Mouse (Mus musculus): ENCODE measurements around the gene Ttc27. TPM values are rescaled to one million over a fixed set of nuclear protein-coding genes. Genes with fewer than 3 reads are reported as not detected.
"Not testable (repeated sequence)": the region's sequence is repeated elsewhere in the genome, so short reads cannot be mapped to it uniquely, and the experiment has no call there.

Gene Ttc27
- polyA plus RNA-seq (2012): 0.27 and 0.39 TPM in 2 replicates

GRCm38 (mm10) chr17:74717618-74718151, at the start of gene Ttc27:
TSS of gene Ttc27 (plus strand) at chr17:74717732.
- peaks cover 21% of the 10 kb centered on the region for H3K4me1 ChIP-seq (ENCODE audit: control insufficient read depth)
- no peaks in the 10 kb centered on the region for H3K9me3 ChIP-seq (ENCODE audit: control insufficient read depth, low read length)
- H3K36me3 ChIP-seq (ENCODE audit: control insufficient read depth): peaks cover 17% of the 10 kb centered on the region
- H3K27me3 ChIP-seq (ENCODE audit: control insufficient read depth): peaks cover 6% of the 10 kb centered on the region
- peak within 1 kb of the TSS; percentile 83 for H3K4me3 ChIP-seq (replicated peaks)
- no peak for TF ChIP-seq GATA1 (IDR thresholded peaks at IDR 0.05; ENCODE audit: low read length)
- no peak for TF ChIP-seq TAL1 (IDR thresholded peaks at IDR 0.05; ENCODE audit: low read length)

GRCm38 (mm10) chr17:74668010-74668409, 49.5 kb upstream of the Ttc27 start:
- H3K27me3 ChIP-seq (ENCODE audit: control insufficient read depth): no peaks in the 10 kb centered on the region
- H3K4me1 ChIP-seq (ENCODE audit: control insufficient read depth): no peaks in the 10 kb centered on the region
- no peaks in the 10 kb centered on the region for H3K9me3 ChIP-seq (ENCODE audit: control insufficient read depth, low read length)
- no peak overlapping the region for H3K4me3 ChIP-seq (replicated peaks)
- TF ChIP-seq TAL1 (IDR thresholded peaks at IDR 0.05; ENCODE audit: low read length): no peak
- TF ChIP-seq GATA1 (IDR thresholded peaks at IDR 0.05; ENCODE audit: low read length): no peak
- H3K36me3 ChIP-seq (ENCODE audit: control insufficient read depth): peaks cover 78% of the 10 kb centered on the region

DNA sequence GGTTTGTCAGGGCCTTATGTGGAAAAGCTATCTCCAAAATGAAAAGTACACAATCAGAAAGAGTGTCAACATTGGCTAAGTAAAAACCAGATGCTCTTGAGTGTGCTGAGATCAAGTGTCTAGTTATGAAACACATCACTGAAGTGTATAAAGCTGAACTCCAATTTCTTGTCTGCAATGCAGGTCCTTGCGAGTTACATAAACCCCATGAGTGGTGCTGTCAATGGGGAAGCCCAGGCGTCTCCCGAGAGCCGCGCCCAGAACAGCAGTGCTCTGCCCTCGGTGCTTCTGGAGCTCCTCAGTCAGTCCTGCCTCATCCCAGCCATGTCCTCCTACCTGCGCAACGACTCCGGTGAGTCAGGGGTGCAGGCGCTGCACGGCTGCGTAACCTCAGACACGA, 47.5 kb upstream of the Ttc27 start:
- no peaks in the 10 kb centered on the region for H3K9me3 ChIP-seq (ENCODE audit: control insufficient read depth, low read length)
- H3K36me3 ChIP-seq (ENCODE audit: control insufficient read depth): peaks cover 73% of the 10 kb centered on the region
- no peak for TF ChIP-seq TAL1 (IDR thresholded peaks at IDR 0.05; ENCODE audit: low read length)
- no peak for TF ChIP-seq GATA1 (IDR thresholded peaks at IDR 0.05; ENCODE audit: low read length)
- no peaks in the 10 kb centered on the region for H3K4me1 ChIP-seq (ENCODE audit: control insufficient read depth)
- no peaks in the 10 kb centered on the region for H3K27me3 ChIP-seq (ENCODE audit: control insufficient read depth)
- H3K4me3 ChIP-seq (replicated peaks): no peak overlapping the region

DNA sequence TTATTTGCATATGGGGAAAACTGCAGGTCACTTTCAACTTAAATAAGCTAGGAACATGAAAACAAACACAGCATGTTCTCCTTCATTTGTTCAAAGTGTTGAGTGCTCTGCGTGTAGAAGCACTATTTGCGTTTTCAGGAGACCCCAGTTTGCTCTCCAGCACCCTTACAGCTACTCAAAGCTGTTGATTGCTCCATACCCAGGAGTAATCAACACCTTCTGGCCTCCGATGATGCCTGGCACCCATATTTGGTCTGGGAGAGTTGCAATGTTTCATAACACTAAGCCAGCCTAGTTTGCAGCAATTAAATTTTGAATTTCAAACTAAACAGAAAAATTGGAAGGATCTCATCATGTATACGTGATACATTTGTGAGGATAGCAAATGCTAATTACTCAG, 45.1 kb upstream of the Ttc27 start:
- H3K4me1 ChIP-seq (ENCODE audit: control insufficient read depth): no peaks in the 10 kb centered on the region
- no peaks in the 10 kb centered on the region for H3K27me3 ChIP-seq (ENCODE audit: control insufficient read depth)
- no peak overlapping the region for H3K4me3 ChIP-seq (replicated peaks)
- TF ChIP-seq TAL1 (IDR thresholded peaks at IDR 0.05; ENCODE audit: low read length): no peak
- TF ChIP-seq GATA1 (IDR thresholded peaks at IDR 0.05; ENCODE audit: low read length): no peak
- peaks cover 79% of the 10 kb centered on the region for H3K36me3 ChIP-seq (ENCODE audit: control insufficient read depth)
- no peaks in the 10 kb centered on the region for H3K9me3 ChIP-seq (ENCODE audit: control insufficient read depth, low read length)

DNA sequence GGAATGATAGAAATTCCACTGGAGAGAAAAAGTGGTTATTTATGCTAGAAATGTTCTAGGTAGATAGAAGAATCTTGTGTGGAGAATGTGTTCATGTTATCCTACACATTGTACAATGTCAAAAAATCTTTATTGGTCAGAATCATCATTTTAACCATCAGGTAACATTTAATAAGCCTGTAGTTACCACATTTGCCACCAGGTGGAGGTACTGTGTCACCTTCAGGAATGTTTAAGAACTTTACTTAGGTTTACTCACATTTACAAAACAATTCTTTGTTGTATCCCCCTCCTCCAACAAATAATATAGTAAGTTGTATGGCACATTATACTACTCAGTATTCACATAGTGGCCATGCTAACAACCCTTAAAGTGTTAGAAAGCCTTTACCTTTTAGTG, 44.3 kb upstream of the Ttc27 start:
- H3K36me3 ChIP-seq (ENCODE audit: control insufficient read depth): peaks cover 83% of the 10 kb centered on the region
- no peaks in the 10 kb centered on the region for H3K27me3 ChIP-seq (ENCODE audit: control insufficient read depth)

DNA sequence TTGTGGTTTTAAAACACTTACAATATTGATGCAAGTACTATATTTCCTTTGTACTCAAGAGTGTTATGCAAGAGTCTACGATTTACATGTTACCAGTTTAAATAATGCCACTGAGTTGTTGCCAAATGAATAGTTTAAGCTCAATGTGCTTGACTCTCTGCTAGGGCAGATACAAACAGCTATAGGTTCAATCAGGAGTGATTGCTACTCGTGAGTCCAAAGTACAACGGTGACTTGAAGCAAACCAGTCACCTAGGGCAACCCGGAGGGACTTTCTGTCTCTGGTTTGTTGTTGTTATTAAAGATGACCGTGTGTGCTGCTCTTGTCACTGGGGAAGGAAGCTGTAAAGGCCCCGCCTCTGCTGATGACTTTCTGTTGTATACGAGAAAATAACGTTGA, 39.5 kb upstream of the Ttc27 start:
- Histone ChIP-seq H3K27me3 (ENCODE audit: control insufficient read depth) (no peaks in the 10 kb centered on the region), H3K9me3 (ENCODE audit: control insufficient read depth, low read length) (no peaks in the 10 kb centered on the region), H3K4me3 (replicated peaks) (no peak overlapping the region), H3K36me3 (ENCODE audit: control insufficient read depth) (peaks cover 66% of the 10 kb centered on the region), H3K4me1 (ENCODE audit: control insufficient read depth) (no peaks in the 10 kb centered on the region)
- no peak for TF ChIP-seq TAL1 (IDR thresholded peaks at IDR 0.05; ENCODE audit: low read length)
- TF ChIP-seq GATA1 (IDR thresholded peaks at IDR 0.05; ENCODE audit: low read length): no peak

More for the DNA sequence above, 44.3 kb upstream of the Ttc27 start:
- Histone ChIP-seq H3K4me1 (ENCODE audit: control insufficient read depth) (no peaks in the 10 kb centered on the region), H3K9me3 (ENCODE audit: control insufficient read depth, low read length) (no peaks in the 10 kb centered on the region), H3K4me3 (replicated peaks) (no peak overlapping the region)
- no peak for TF ChIP-seq TAL1 (IDR thresholded peaks at IDR 0.05; ENCODE audit: low read length)
- no peak for TF ChIP-seq GATA1 (IDR thresholded peaks at IDR 0.05; ENCODE audit: low read length)

DNA sequence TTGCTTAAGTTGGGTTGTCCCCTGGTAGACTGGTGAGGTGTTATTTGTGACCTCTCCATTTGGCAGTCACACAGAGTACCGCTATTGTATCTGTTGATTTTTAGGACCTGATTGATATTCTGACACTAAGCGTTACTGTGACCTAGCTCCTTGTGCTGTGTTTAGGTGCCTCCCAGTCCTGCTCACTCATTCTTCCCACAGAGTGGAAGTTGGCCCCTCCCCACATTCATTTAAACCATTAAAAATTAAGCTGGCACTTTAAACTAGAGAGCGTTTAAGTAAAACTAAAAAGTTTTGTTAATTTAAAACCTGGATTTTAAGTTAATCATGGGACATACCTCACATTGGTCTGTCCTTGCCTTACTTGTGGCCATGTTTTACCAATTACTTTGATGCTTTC, 32.6 kb upstream of the Ttc27 start:
- Histone ChIP-seq H3K4me1 (ENCODE audit: control insufficient read depth) (no peaks in the 10 kb centered on the region), H3K36me3 (ENCODE audit: control insufficient read depth) (peaks cover 44% of the 10 kb centered on the region), H3K27me3 (ENCODE audit: control insufficient read depth) (no peaks in the 10 kb centered on the region), H3K4me3 (replicated peaks) (no peak overlapping the region), H3K9me3 (ENCODE audit: control insufficient read depth, low read length) (no peaks in the 10 kb centered on the region)
- TF ChIP-seq TAL1 (IDR thresholded peaks at IDR 0.05; ENCODE audit: low read length) (no peak), GATA1 (IDR thresholded peaks at IDR 0.05; ENCODE audit: low read length) (no peak)

DNA sequence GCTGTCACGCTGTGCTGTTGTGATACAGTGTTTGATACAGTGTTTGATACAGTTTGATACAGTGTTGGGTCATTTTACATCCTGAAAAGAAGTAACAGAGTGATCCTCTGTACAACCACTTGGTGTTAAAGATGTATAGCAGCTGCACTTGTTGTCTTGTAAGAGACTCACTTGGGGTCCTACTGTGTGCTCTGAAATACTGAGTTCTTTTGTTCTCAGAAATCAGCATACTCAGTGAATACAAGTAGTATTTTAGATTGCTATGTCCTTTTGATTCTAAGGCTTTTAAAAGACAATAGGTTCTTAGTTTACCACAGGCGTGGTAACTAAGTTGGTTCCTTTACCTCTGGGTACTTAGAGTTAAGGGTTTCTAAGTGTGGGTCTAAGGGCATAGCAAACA, 29.0 kb upstream of the Ttc27 start:
- Histone ChIP-seq H3K27me3 (ENCODE audit: control insufficient read depth) (no peaks in the 10 kb centered on the region), H3K4me1 (ENCODE audit: control insufficient read depth) (no peaks in the 10 kb centered on the region), H3K36me3 (ENCODE audit: control insufficient read depth) (peaks cover 63% of the 10 kb centered on the region), H3K9me3 (ENCODE audit: control insufficient read depth, low read length) (no peaks in the 10 kb centered on the region), H3K4me3 (replicated peaks) (no peak overlapping the region)
- TF ChIP-seq GATA1 (IDR thresholded peaks at IDR 0.05; ENCODE audit: low read length): no peak
- no peak for TF ChIP-seq TAL1 (IDR thresholded peaks at IDR 0.05; ENCODE audit: low read length)

DNA sequence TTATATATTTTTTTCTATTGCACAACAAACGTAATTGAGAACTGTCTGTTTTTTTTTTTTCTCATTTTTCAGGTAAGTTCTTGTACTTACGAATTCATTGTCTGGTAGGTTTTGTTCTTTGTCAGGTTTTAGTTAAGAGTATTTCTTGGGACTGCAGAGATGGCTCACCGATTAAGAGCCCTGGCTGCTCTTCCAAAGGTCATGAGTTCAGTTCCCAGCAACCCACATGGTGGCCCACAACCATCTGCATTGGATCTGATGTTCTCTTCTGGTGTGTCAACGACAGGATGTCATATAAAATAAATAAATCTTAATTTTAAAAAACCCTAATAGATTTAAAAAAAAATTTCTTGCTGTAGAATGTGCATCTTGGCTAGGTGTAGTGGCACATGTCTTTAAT, 28.1 kb upstream of the Ttc27 start:
- Histone ChIP-seq H3K4me3 (replicated peaks) (no peak overlapping the region), H3K27me3 (ENCODE audit: control insufficient read depth) (no peaks in the 10 kb centered on the region), H3K4me1 (ENCODE audit: control insufficient read depth) (no peaks in the 10 kb centered on the region), H3K9me3 (ENCODE audit: control insufficient read depth, low read length) (no peaks in the 10 kb centered on the region), H3K36me3 (ENCODE audit: control insufficient read depth) (peaks cover 62% of the 10 kb centered on the region)
- TF ChIP-seq TAL1 (IDR thresholded peaks at IDR 0.05; ENCODE audit: low read length) (no peak), GATA1 (IDR thresholded peaks at IDR 0.05; ENCODE audit: low read length) (no peak)

DNA sequence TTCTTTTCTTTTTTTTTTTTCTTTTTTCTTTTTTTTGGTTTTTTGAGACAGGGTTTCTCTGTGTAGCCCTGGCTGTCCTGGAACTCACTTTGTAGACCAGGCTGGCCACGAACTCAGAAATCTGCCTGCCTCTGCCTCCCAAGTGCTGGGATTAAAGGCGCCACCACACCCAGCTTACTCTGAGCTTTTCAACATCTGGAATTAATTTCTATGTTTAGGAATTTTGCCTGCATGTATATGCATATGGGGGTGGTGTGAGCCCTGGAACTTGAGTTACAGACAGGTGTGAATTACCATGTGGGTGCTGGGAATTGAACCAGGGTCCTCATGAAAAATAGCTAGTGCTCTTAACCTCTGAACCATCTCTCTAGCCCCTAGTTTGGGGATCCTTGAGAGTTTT, 15.9 kb upstream of the Ttc27 start:
- not testable (repeated sequence) for H3K27me3 ChIP-seq (ENCODE audit: control insufficient read depth); H3K4me3 ChIP-seq (replicated peaks); H3K9me3 ChIP-seq (ENCODE audit: control insufficient read depth, low read length); H3K4me1 ChIP-seq (ENCODE audit: control insufficient read depth)
- H3K36me3 ChIP-seq (ENCODE audit: control insufficient read depth): peaks cover 73% of the 10 kb centered on the region
